Mouse (Mus musculus) heart, embryonic 16.5 days (tissue): Measurements from ENCODE around the gene Ear6. TPM values are rescaled to one million over a fixed set of nuclear protein-coding genes. Genes with fewer than 3 reads are reported as not detected.

ENCODE experiments used
- ATAC-seq: fragments of 200-750 bp; cut with Nextera tagmentation; replicated peaks from 2 replicates; pipeline ENCODE4 v1.8.0; 2017; ENCODE audit warnings: moderate number of reproducible peaks; ENCODE audit not compliant: insufficient read depth, low FRiP score; ENCODE audit errors: extremely low read depth
- H3K27ac ChIP-seq: fragments of 300-500 bp; sonication (generic); 2 replicates; pipeline ENCODE4 v1.5.1; 2014; ENCODE audit warnings: mild to moderate bottlenecking, low read length, control low read depth, moderate library complexity
- H3K27me3 ChIP-seq: fragments of 300-500 bp; sonication (generic); 2 replicates; pipeline ENCODE4 v1.6.1; 2014; ENCODE audit warnings: low read length, mixed read lengths; ENCODE audit not compliant: control insufficient read depth, insufficient read depth
- H3K36me3 ChIP-seq: fragments of 300-500 bp; sonication (generic); 2 replicates; pipeline ENCODE4 v1.6.1; 2014; ENCODE audit not compliant: control insufficient read depth, insufficient read depth
- H3K4me1 ChIP-seq: fragments of 300-500 bp; sonication (generic); 2 replicates; pipeline ENCODE4 v1.6.1; 2014; ENCODE audit warnings: low read length, mixed read lengths; ENCODE audit not compliant: control insufficient read depth, insufficient read depth
- H3K4me2 ChIP-seq: fragments of 300-500 bp; sonication (generic); 2 replicates; pipeline ENCODE4 v1.6.1; 2014; ENCODE audit warnings: low read depth, mild to moderate bottlenecking, control low read depth, low read length
- H3K4me3 ChIP-seq: fragments of 300-500 bp; sonication (generic); 2 replicates; pipeline ENCODE4 v1.5.1; 2014; ENCODE audit warnings: mild to moderate bottlenecking, control low read depth, low read length
- H3K9ac ChIP-seq: fragments of 300-500 bp; sonication (generic); 2 replicates; pipeline ENCODE4 v1.6.1; 2014; ENCODE audit warnings: low read length, control low read depth
- H3K9me3 ChIP-seq: fragments of 300-500 bp; sonication (generic); replicated peaks from 2 replicates; pipeline ENCODE4 v1.6.1; 2016; ENCODE audit warnings: low read length; ENCODE audit not compliant: control insufficient read depth
- WGBS: fragments of 180-500 bp; shearing (Covaris S2); extraction: QIAGEN DNeasy Blood & Tissue Kit; methylation state at CpG from one replicate; pipeline ENCODE4 v1.1.7; 2014; 5-methylcytosine and 5-hydroxymethylcytosine counted together
- microRNA-seq: library from miRNA; unstranded; fragments of <30 nt; microRNA quantifications from one replicate; pipeline ENCODE4, GENCODE M21; 2017
- polyA plus RNA-seq: library from polyadenylated mRNA; unstranded; fragments of >200 nt; fragmentation: Nextera tagmentation; extraction: Ambion mirVana; gene quantifications from 2 replicates; pipeline ENCODE4 v1.2.1, GENCODE M21; 2015

The Ear6 gene
- polyA plus RNA-seq, 1 experiment from 2014 or later: not detected

DNA sequence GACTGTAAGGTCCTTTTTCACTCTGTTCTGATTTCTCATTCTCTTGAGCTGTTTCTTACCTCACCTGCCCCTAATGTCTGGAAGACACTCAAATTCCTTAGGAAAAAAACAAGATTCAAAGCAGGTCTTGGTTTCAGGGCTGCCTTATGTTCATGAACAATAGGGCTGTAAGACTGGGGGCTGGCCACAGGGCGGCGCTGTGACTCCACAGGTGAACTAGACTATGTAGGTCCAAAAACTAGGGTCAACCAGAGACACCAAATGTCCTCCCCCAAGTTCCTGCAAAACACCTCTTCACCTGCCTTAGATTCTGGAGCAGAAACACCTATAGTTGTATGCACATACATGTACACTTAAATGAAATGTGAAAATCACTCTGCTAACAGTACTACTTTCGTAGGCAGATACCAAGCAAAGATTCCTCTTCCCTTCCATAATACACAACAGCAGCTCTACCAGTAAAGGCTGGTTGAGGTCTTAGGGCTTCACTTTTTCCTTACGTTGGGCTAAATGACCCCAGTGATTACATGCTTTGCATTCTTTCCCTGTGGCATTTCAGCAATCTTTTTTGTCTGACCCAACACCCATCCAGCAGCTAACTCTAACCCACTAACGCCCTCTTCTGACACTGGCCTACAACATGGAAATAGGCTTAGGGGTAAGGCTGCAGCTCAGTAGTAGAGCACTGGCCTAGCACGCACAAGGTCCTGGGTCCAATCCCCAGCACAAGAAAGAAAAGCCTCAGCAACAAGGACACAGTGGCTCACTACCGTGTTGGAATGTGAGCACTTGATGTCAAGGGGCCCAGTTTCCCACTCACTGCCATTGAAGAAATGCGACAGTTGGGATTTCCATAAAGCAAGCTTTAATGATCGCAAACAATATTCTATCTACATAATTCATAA is 49.6 kb downstream of the Ear6 start:
- WGBS: 41% methylated on average over 9 of the region's 9 CpGs
- no peak overlapping the region for H3K9ac ChIP-seq
- 0 out of 2 replicates have a peak overlapping the region, but pooled peaks have one; percentile 16 for H3K27ac ChIP-seq
- H3K9me3 ChIP-seq: no peaks in the 10 kb centered on the region
- H3K36me3 ChIP-seq: peaks cover 25% of the 10 kb centered on the region
- H3K4me2 ChIP-seq: no peak overlapping the region
- H3K27me3 ChIP-seq: no peaks in the 10 kb centered on the region
- peak; percentile 84 for ATAC-seq
- H3K4me3 ChIP-seq: no peak overlapping the region
- H3K4me1 ChIP-seq: peaks cover 12% of the 10 kb centered on the region

DNA sequence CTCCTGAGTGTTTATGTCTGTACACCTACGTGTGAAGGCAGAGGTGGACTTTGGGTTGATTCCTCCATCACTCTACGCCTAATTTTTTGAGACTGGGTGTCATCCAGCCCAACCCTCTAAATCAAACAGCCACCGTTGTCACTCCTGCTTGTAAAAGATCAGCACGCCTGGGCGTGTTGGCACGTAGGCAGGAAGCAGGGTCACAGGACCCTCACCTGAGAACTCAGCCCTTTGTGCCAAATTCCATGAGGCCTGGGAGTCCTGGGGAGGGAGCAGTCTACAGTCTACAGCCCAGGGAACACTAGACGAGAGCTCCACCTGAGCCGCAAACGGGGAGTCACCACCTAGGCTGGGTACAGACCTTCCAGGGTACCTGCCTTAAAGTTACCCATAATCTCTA is 50.3 kb downstream of the Ear6 start:
- Histone ChIP-seq H3K4me3 (no peak overlapping the region), H3K9ac (no peak overlapping the region), H3K9me3 (no peaks in the 10 kb centered on the region), H3K27me3 (no peaks in the 10 kb centered on the region), H3K27ac (no peak overlapping the region), H3K4me1 (peaks cover 12% of the 10 kb centered on the region), H3K4me2 (no peak overlapping the region), H3K36me3 (peaks cover 32% of the 10 kb centered on the region)
- 80% methylated on average over 9 of the region's 9 CpGs for WGBS
- ATAC-seq: no peak

Small RNA genes within 50 kb of the gene (microRNA-seq; reads per million reads assigned to microRNA genes)
- gene Gm27375: not detected

Other genes with a start within 250 kb of the Ear6 start
- not detected in 2 replicates for gene Gm17078, start 242.4 kb upstream of the Ear6 start, polyA plus RNA-seq
- gene Gm4181, start 218.0 kb upstream of the Ear6 start, polyA plus RNA-seq: not detected in 2 replicates
- gene Gm17079, start 158.2 kb upstream of the Ear6 start, polyA plus RNA-seq: not detected in 2 replicates
- gene Gm5800, start 136.5 kb upstream of the Ear6 start, polyA plus RNA-seq: not detected in 2 replicates
- gene Ang4, start 80.1 kb upstream of the Ear6 start, polyA plus RNA-seq: 0.28 TPM in 1 of 2 replicates, not detected in the other
- gene AY358078, start 53.7 kb upstream of the Ear6 start, polyA plus RNA-seq: not detected in 2 replicates
- gene Mettl17, start 31.1 kb downstream of the Ear6 start, polyA plus RNA-seq: 37.8 and 42.1 TPM in 2 replicates
- gene Slc39a2, start 39.2 kb downstream of the Ear6 start, polyA plus RNA-seq: 0.31 and 0.38 TPM in 2 replicates
- gene Ndrg2, start 60.5 kb downstream of the Ear6 start, polyA plus RNA-seq: 421 and 437 TPM in 2 replicates
- gene Tppp2, start 64.7 kb downstream of the Ear6 start, polyA plus RNA-seq: not detected in 2 replicates
- not detected in 2 replicates for gene Rnase13, start 69.1 kb downstream of the Ear6 start, polyA plus RNA-seq
- gene Arhgef40, start 131.0 kb downstream of the Ear6 start, polyA plus RNA-seq: 45.8 and 65.1 TPM in 2 replicates
- 0.67 and 1.3 TPM in 2 replicates for gene Tmem253, start 162.0 kb downstream of the Ear6 start, polyA plus RNA-seq
- 18.7 and 19.7 TPM in 2 replicates for gene Zfp219, start 167.0 kb downstream of the Ear6 start, polyA plus RNA-seq
- not detected in 2 replicates for gene Olfr221, start 188.8 kb downstream of the Ear6 start, polyA plus RNA-seq